Mouse (Mus musculus) liver, postnatal 0 days (tissue): ENCODE results near the gene Mpst.

ENCODE experiments used
- CTCF ChIP-seq: sonication (generic); IDR thresholded peaks from 2 replicates; pipeline ENCODE4 v1.5.1; 2016; ENCODE audit warnings: antibody characterized with exemption, low read depth
- EP300 ChIP-seq: IDR thresholded peaks from 2 replicates; pipeline ENCODE4 v1.6.1; 2016; ENCODE audit warnings: antibody characterized with exemption, low read depth, mild to moderate bottlenecking

- no peak for TF ChIP-seq CTCF
- no peak for TF ChIP-seq EP300
These were observed 49.8 kb downstream of the Mpst start for GRCm38 (mm10) chr15:78456051-78456450.
